Mouse (Mus musculus) heart, postnatal 36 days (tissue): Measurements from ENCODE around the gene Stub1. TPM values are rescaled to one million over a fixed set of nuclear protein-coding genes. Genes with fewer than 3 reads are reported as not detected.

ENCODE experiments used
- DNase-seq, 2 experiments: peaks; one replicate each; pipeline ENCODE4 v3.0.0; 2021 to 2022
- intact Hi-C: fragments of 180-260 bp; cut with DNase I; formaldehyde crosslinking; loops from one replicate; pipeline ENCODE4 v1.15.1; 2025
- microRNA-seq, 2 experiments: library from miRNA; unstranded; fragments of <30 nt; microRNA quantifications; one replicate each; pipeline ENCODE4 v1.2.0; 2021; ENCODE audit warnings: borderline number of aligned reads in 2 of 2
- total RNA-seq, 2 experiments: library from RNA; stranded (reverse); gene quantifications; 2 replicates each; pipeline ENCODE4 v1.2.3; 2021

Gene Stub1
- total RNA-seq, 2 experiments from 2014 or later: 111 to 116 TPM

GRCm38 (mm10) chr17:25795609-25796092 lies 37.6 kb downstream of the Stub1 start, which contains the start of gene AC134908.4:
Gene AC134908.4, minus strand, starts transcription at chr17:25795659.
- intact Hi-C loops: loop anchor here (1.0 kb wide), 1 partner anchor 22 kb away; the partner anchor contains the start of gene Narfl
- DNase-seq: no peak

DNA sequence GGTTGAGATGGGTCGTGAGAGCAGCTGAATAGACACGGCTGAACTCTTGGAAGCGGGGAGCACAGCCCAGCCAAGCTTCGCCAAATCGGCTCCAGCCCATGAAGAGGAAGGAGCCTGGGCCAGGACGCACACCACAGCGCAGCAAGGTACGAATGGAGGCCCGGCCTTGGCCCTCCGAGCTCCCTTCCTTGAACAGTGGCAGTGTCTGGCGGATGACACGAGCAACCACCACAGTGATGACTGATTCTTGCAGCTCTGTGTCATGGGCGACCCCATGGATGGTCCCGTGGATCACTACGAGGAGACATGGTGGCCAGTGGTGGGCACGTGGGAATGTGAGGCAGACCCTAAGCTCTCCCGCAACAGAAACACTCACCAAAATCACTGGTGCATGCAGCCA lies 38.2 kb downstream of the Stub1 start:
- DNase-seq: no peak
- intact Hi-C loops: no loop called here

DNA sequence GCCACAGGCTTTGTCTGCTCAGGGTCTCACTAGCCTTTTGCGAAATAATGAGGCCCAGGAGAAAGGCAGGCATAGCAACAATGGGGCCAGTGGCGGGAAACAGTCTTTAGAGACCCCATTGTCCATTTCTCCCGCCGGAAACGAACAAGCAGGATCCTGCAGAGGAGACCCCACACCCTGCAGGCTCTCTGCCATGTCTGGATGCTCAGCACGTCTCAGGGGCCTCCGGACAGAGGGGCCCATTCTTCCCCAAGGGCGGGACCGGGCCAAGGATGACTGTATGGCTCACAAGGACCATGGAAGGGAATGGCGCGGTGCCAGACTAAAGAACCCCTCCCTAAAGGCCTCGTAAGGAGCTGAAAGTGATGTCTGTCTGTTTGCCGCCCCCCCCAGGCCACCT lies 39.0 kb downstream of the Stub1 start:
- intact Hi-C loops: no loop called here
- no peak for DNase-seq

DNA sequence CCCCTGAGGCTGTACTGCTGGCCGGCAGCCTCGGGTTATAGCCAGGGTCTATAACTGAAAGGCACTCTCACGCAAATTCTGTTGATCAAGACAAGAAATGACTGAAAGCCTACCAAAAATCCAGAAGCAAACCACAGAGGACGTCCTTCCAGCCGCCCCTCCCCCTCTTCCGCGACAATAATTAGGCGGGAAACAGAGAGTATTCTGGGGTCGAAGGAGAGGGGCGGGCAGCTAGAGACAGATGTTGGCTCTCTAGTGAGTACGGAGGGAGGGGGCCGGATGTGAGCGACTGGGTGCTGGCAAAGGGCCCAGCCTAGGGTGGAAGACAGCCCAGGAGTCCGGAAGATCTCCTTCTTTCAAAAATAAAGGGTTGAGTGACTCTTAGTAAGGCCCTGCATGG lies 40.6 kb downstream of the Stub1 start, which contains the start of gene Fam173a:
Fam173a (minus strand) TSS at position 287 of the 400 bp plus-strand sequence.
- intact Hi-C loops: loop anchor here (2.0 kb wide), 1 partner anchor 18 kb away; no protein-coding TSS in a partner anchor

GRCm38 (mm10) chr17:25791843-25792527 lies 41.2 kb downstream of the Stub1 start:
- intact Hi-C loops: loop anchor here (2.0 kb wide), 1 partner anchor 17 kb away; no protein-coding TSS in a partner anchor
- peak; percentile 86 to 90 for DNase-seq

More for the DNA sequence above, 40.6 kb downstream of the Stub1 start, which contains the start of gene Fam173a:
- peak; percentile 79 to 81 for DNase-seq

GRCm38 (mm10) chr17:25791320-25791842 lies 41.8 kb downstream of the Stub1 start:
- DNase-seq: no peak
- intact Hi-C loops: no loop called here

DNA sequence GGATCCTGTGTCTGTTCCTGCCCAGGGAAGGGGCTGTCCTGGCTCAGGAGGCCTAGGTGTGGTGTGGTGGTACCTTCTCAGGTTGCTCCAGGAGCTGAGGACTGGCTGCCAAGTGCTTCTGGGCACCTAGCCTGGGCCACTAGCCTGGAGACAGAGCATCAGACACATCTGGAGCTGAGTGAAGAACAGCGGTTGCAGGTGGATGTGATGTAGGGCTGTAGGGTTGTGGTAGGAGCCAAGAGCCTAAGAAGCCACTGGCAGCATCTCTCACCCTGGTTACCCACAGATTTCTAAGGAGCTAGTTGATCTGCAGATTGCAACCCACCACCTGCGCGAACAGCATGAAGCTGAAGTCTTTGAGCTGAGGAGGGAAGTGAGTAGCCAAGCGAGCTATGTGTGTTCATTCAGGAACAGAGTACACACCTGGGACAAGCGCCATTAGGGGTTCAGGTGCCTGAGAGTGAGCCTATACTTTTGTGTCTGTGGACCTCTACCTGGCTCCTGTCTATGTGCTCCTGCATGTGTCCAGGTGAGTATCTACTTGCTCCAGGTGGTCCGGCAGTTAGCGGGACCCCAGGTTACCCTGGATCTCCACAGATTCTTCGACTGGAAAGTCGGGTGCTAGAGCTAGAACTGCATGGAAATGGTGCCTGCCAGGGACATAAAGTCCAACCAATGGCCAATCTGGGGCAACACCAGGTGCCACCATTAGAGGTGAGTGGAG lies 46.3 kb downstream of the Stub1 start:
- DNase-seq: no peak
- intact Hi-C loops: no loop called here

DNA sequence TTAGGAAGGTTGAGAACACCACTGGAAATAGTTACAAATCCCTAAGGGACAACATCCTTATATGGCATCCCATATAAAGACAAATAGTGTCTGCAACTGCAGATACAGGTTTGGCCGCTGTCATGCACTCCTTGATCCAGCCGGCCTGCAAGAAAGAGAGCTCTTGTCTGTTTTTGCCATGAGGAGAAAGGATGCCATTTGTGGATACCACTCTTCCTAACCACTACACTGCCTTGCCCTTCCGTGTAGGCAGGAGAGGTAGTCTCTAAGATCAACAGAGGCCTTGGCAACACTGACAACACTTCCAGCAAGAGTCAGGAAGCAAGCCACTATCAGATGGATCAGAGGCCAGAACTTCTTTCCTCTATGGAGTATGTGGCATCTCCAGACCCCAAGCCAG lies 46.9 kb downstream of the Stub1 start, which contains the start of gene Ccdc78:
Ccdc78 (plus strand) TSS at position 301 of the 400 bp plus-strand sequence.
- no peak for DNase-seq
- intact Hi-C loops: no loop called here

DNA sequence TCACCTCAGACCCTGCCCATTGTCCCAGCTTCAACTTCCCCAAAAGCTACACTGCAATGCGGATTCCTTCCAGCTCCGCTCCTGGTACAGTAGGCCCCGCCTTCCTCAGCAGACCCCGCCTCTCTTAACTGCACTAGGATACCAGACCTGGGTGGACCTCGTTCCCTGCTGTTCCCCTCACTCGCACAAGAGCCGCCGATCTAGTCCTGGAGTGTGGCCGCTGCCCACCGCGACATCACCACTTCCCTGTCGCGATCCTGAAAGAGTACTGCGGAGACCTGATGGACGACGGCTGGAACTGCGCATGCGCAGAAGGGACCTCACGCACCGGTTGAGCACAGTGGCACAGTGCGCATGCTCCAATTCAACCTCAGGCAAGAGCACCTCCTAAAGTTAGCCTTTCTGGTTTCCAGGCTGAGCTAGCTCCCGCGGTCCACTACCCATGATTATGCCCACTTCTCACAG lies 47.9 kb downstream of the Stub1 start, which contains the start of gene Haghl:
Haghl (minus strand) TSS at position 393 of the 465 bp plus-strand sequence.
- DNase-seq: peak; percentile 93 to 98
- intact Hi-C loops: no loop called here

GRCm38 (mm10) chr17:25783861-25784574 lies 49.2 kb downstream of the Stub1 start:
- intact Hi-C loops: no loop called here
- no peak for DNase-seq

- intact Hi-C loops: no loop called here
- peak in 1 of 2 experiments; percentile 41 for DNase-seq
These were observed 50.1 kb downstream of the Stub1 start for GRCm38 (mm10) chr17:25783086-25783485.

GRCm38 (mm10) chr17:25781339-25781738 lies 51.9 kb downstream of the Stub1 start:
- DNase-seq: no peak
- intact Hi-C loops: no loop called here

Small RNA genes lying within 50 kb of the gene (microRNA-seq; reads per million reads assigned to microRNA genes)
- gene Mir3082 (0 to 0.67 reads per million in 2 experiments), gene Mir6966 (0 to 6.1 reads per million in 2 experiments)

Other genes with a start within 250 kb of the Stub1 start
- under 1 TPM; 0.98 to 1.00 TPM for gene Gng13, start 116.2 kb downstream of the Stub1 start, total RNA-seq
- gene Chtf18, start 106.0 kb downstream of the Stub1 start, total RNA-seq: 1 to 10 TPM; 1.0 to 2.1 TPM
- 1 to 10 TPM; 3.7 to 5.1 TPM for gene Rpusd1, start 105.7 kb downstream of the Stub1 start, total RNA-seq
- gene Mslnl, start 97.4 kb downstream of the Stub1 start, total RNA-seq: not detected
- gene Msln, start 79.0 kb downstream of the Stub1 start, total RNA-seq: 10 to 100 TPM; 16.1 to 22.2 TPM
- gene Narfl, start 59.6 kb downstream of the Stub1 start, total RNA-seq: 10 to 100 TPM; 40.9 to 44.8 TPM
- gene Haghl, start 47.7 kb downstream of the Stub1 start, total RNA-seq: 10 to 100 TPM; 10.7 to 11.4 TPM
- gene Ccdc78, start 46.8 kb downstream of the Stub1 start, total RNA-seq: not detected
- gene Fam173a, start 40.5 kb downstream of the Stub1 start, total RNA-seq: 10 to 100 TPM; 39.2 to 39.7 TPM
- gene AC134908.4, start 37.7 kb downstream of the Stub1 start, total RNA-seq: under 1 TPM in 1 of 2 experiments, not detected in 1; 0.46 TPM
- gene Metrn, start 36.3 kb downstream of the Stub1 start, total RNA-seq: 10 to 100 TPM; 64.3 to 72.0 TPM
- 1 to 10 TPM; 1.2 to 1.5 TPM for gene Fbxl16, start 24.3 kb downstream of the Stub1 start, total RNA-seq
- gene Wdr24, start 9.8 kb downstream of the Stub1 start, total RNA-seq: 10 to 100 TPM; 10.5 to 11.4 TPM
- 10 to 100 TPM; 30.8 to 35.3 TPM for gene Jmjd8, start 4.5 kb downstream of the Stub1 start, total RNA-seq
- gene Rhbdl1, start 3.9 kb upstream of the Stub1 start, total RNA-seq: 1 to 10 TPM; 1.4 to 1.9 TPM
- 1 to 10 TPM; 2.2 to 3.3 TPM for gene Gm20683, start 8.4 kb upstream of the Stub1 start, total RNA-seq
- gene Rhot2, start 11.4 kb upstream of the Stub1 start, total RNA-seq: 100 to 1,000 TPM; 110 to 115 TPM
- gene Wdr90, start 28.1 kb upstream of the Stub1 start, total RNA-seq: 1 to 10 TPM; 1.7 to 2.0 TPM
- 100 to 1,000 TPM; 272 to 286 TPM for gene Mcrip2, start 35.4 kb upstream of the Stub1 start, total RNA-seq
- gene Mettl26, start 41.7 kb upstream of the Stub1 start, total RNA-seq: 10 to 100 TPM; 16.1 to 18.1 TPM
- under 1 TPM; 0.41 to 0.64 TPM for gene Wfikkn1, start 47.5 kb upstream of the Stub1 start, total RNA-seq
- 10 to 100 TPM; 18.4 to 21.2 TPM for gene Rab40c, start 86.3 kb upstream of the Stub1 start, total RNA-seq
- 10 to 100 TPM; 45.6 to 48.2 TPM for gene Pigq, start 111.5 kb upstream of the Stub1 start, total RNA-seq
- under 1 TPM in 1 of 2 experiments, not detected in 1; 0.19 TPM for gene Nhlrc4, start 111.6 kb upstream of the Stub1 start, total RNA-seq
- under 1 TPM; 0.19 to 0.33 TPM for gene A930017K11Rik, start 119.2 kb upstream of the Stub1 start, total RNA-seq
- 1 to 10 TPM; 7.2 TPM for gene Capn15, start 152.4 kb upstream of the Stub1 start, total RNA-seq
- 10 to 100 TPM; 29.2 to 29.7 TPM for gene Rab11fip3, start 236.2 kb upstream of the Stub1 start, total RNA-seq